Mouse (Mus musculus) c-Kit-positive CD71-positive TER-119-negative erythroid progenitor cells, embryonic 14.5 days (primary cell): ENCODE data around the gene Ctbp2.
"Not testable (repeated sequence)": the region's sequence is repeated elsewhere in the genome, so short reads cannot be mapped to it uniquely, and the experiment has no call there.

Source experiments
- DNase-seq: peaks from one replicate; pipeline ENCODE4 v3.0.0-alpha.2; 2013; ENCODE audit warnings: low read depth

Ctbp2 gene

DNA sequence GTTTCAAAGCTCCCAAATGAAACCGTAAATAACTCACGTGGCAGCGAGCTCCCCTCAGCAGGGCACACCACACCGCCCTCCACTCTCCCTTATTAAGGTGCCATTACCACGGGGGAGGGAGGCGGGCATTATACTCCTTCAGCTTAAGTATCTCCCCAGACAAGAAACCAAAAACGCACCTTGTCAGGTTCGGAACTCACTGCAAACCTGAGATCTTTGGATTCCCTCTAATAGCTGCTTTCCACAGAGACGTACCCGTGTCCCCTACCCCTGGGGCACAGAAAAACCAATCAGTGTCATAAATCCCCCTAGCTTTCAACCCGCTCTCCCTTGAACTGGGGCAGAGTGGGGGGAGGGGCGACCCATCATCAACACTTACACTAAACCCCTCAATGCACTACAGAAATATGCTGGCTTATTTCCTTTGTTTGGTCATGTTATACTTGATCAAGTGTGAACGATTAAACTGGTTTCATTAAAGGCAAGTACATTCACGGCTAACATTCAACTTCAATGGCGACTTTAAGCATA is 3.9 kb downstream of the Ctbp2 start:
- DNase-seq, result no peak

DNA sequence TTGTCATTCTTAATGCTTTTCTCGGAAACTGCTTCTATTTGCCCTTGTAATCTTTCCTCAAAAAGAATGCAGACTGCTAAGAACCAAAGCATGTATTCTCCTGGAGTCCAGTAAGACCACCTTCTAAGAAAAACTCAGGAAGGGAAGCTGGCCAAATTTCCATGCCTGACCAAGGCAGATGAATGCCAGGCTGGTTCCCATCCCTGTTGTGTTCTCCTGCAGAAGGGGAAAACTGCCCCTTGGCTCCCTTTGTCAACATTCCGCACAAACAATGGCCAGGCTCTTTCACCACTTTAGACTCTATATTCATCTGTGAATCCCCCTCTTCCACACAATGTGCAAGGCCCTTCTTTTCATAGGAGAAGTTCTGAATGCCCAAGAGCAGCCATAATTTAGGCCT is 6.3 kb downstream of the Ctbp2 start:
- DNase-seq, result no peak

GRCm38 (mm10) chr7:133116542-133116941 is 7.6 kb downstream of the Ctbp2 start:
- DNase-seq, result no peak

- DNase-seq, result no peak
Measured at GRCm38 (mm10) chr7:133115886-133116285, 8.3 kb downstream of the Ctbp2 start.

DNA sequence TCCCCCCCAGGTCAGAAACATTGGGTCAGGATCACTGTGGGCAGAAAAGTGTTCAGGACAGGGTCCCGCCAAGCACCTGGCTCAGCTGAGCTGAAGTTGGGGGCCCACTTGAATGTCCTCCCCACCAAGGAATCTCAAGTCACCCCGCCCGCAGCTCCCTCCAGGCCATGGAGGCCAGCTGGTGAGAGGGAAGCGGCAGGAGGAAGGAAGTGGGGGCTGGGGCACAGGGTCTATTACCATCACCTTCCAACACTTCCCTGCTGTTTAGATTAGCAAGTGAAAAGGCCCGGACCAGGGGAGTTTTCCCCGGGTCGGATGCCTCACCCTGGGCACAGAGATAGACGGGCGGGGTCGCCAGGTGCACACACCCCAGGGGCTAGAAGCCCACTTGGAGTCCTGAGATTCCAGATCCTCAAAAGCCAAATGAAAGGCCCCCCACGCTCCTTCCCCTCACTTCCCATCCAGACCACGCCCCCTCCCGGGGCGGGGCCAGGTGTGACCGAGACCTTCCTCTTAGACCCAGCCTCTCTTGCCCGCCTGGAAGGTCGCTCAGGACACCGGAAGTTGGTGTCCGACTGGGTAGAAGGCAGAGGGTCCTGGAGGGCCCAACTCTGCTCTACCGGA is 9.2 kb downstream of the Ctbp2 start:
- no peak for DNase-seq

DNA sequence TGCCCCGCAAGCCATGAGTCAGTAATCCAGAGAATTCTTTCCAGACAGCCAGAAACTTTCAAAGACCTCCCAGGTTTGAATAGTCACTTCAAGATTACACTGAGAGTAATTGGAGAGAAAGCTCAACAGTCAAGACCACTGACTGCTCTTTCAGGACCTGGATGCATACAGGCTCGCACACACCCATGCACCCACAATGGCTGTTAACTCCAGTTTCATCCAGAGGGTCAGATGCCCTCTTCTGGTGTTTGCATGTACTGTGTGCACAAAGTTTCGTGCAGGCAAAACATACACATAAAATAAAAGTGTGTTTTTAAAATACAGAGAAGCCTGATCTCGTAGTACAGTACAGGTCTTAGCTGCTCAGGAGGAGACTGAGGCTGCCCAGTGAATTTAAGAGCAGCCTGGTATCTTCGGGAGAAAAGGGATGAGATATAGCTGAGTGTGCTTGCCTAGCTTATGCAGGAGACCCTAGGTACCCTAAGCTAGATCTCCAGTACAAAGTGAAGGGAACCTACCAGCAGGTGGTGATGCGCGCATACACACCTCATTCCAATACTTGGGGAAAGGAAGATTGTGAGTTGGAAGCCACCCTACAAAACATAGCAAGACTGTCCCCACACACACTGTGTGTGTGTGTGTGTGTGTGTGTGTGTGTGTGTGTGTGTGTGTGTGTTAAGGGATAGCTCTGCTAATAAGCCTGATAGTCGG is 10.8 kb downstream of the Ctbp2 start:
- no peak for DNase-seq

DNA sequence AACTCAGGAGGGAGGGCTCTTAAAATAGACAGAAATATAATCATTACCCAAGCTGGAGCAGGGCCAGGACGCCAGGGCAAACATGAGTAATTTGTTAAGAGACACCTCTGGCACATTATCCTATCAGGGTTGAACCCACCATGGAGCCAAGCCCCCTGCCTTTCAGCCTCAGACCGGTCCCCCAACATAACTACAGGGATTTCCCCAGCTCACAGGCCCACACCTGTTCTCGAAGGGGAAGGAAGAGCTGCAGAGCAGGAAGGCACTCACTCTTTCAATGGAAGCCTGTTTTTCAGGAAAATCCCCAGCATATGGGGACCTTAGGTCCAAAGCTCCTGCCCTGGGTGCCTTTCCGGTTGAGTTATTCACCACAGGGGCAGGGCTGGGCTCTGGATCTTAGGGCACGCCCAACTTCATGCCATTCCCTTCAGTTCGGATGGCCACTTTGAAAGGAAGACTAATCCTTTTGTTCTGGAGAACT is 11.8 kb downstream of the Ctbp2 start:
- DNase-seq, result no peak

DNA sequence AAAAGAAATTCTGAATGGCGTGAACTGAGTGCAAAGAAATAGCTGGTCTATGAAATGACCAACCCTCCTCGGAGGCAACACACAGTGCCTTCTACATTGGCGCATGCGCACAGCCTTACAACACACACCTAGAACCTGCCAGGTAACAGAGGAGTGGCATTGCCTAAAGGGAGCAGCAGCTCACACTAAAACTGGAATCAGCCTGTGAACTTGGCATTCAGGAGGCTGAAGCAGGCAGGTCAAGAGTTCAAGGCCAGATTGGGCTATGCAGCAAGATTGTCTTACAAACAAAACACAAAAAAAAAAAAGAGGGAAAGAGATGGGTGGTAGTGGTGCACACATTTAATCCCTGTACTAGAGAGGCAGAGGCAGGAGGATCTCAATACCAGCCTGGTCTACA is 14.7 kb downstream of the Ctbp2 start:
- no peak for DNase-seq

DNA sequence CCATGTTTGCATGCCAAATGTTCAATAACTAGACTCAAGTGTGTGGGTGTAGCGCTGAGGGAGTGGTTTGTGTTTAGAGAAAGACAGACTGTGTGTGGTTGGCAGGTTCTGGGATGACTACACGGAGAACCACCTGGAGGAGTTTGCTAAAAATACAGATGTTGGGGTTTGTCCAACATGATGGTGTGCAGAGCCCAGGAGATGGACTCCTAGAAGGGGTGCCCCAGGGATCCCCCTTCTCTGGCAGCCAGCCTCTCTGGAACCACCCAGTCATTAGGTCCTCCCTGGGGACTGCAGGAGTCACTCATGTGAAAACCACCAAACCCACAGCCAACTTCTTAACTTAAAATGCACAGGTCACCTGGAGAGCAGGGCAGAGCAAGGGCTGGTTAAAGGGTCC is 15.5 kb downstream of the Ctbp2 start:
- no peak for DNase-seq

DNA sequence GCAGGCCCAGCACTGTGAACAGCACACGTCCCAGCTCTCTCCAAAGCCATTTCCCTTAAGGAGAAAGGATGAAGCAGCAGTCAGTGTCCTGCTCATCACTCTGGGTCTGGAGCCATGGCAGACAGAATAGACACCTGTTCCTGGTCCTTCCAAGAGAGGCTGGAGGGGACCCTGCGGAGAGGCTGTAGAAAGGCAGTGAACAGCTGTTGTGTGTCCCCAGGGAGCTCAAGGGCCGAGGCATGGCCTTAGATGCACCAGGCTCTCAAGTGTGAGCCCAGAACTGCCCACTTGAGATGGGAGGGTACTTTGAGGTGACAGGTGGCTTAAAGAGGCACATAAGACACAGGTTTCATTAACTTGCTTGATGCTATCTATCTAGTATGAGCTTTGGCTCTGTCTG is 21.6 kb downstream of the Ctbp2 start:
- no peak for DNase-seq

DNA sequence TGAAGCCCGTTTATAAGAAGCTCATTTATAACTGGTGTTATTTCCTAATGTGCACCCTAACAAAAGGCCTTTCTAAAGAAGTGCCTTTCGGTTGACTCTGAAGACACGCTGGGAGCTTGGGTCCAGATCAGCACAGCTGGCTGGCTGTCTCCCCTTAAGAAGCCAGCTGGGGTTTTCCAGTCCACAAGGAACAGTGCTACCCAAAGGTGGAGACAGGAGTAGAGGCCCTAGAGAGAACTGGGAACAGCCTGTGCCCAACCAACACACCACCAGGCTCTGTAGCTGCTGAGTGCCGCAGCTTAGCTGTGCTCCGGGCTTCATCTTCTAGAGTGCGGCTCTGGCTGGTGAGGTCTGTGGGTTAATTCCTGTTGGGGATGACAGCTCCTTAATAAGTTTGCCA is 23.1 kb downstream of the Ctbp2 start:
- DNase-seq, result no peak

GRCm38 (mm10) chr7:133100178-133100577 is 24.0 kb downstream of the Ctbp2 start:
- DNase-seq, result no peak

DNA sequence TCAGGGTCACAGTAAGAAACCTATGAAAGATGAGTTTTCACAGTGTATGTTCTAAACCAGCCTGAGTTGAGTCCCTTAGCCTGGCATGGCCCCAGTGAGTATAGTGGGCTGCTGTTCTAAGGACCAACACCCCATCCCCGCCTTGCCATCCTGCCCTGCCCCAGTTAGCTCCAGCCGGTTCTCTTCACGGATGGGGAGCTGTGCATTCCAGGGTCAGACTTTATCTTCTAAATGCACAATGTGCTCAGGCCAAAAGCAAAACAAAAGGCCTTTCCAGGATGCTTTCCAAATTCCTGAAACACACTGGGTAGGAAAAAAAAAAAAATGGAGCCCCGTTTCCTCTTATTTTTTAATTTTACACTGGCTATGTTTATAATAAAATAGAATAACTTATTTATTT is 24.9 kb downstream of the Ctbp2 start:
- DNase-seq, result no peak

DNA sequence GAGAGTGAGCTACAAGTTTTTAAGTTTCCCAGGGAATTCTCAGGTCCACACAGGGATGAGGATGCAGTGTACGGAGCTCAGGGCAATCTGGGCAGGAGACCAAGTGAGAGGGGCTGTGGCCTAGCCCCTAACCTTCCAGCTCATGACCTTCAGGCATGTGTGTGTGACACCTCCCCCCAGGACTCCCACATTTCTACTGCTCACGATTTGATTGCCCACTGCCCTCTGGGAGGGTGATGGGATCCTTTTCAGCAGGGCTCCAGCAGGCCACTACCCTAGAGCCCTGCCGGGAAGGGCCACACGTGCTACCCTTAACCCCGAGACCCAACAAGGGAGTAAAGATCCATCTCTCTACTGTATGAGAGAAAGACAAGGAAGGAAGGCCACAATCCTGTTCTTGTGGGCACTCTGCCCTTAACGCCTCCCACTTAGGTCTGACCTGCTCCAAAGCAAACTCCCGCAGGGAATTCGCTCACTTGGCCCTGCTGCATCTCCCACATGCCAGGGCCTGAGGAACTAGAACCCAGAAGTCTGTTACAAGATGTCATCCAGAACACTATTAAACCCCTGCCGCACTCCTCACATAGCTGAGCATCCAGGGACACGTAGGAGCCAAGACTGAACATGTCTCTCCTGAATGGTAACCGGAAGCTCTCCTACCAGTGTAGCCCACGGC is 25.9 kb downstream of the Ctbp2 start:
- no peak for DNase-seq

DNA sequence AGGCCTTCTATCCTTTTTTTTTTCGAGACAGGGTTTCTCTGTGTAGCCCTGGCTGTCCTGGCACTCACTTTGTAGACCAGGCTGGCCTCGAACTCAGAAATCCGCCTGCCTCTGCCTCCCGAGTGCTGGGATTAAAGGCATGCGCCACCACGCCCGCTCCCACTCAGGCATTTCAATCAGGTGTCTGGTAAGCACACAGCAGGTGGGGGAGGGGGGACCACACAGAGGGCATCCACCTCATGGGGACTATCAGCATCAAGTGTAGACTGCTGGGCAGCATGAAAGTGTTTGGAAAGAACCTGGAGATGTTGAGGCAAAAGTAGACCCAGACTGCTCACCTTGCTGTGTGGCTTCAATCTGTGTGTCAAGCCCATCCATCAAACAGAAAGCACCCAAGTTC is 28.5 kb downstream of the Ctbp2 start:
- DNase-seq, result not testable (repeated sequence)

DNA sequence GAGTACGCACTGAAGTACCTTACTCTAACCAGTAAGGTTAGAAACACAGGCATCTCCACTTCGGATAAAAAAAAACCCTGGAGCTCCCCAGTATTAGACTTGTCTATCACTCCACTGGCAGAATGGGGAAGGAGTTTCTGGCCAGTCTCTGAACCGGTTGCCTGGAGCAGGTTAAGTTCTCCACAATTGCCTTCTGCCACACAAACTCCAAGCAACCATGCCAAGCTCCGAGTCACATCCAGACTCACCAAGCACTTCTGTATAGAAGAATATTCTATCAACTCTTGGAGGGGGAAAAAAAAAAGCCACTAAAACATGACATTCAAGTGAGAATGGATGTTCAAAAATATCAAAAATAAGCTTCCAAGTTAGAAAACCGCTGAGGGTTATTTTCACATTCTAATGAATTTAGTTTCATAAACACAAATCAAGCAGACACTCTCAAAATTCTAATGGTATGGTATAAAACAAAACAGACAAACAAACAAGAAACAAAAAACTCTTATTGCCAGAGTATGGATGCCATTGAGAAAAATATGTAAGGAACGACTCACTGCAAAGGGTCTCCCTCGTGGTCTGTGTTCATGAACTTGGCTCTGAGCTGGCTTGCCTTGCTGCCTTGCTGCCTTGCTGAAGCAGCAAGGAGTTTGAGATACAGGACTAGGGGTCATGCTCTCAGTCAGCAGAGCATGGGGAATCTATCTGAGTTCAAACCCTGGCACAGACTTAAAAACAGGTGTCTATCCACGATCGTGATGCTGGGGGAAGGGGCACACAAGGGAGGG is 29.3 kb downstream of the Ctbp2 start:
- no peak for DNase-seq

DNA sequence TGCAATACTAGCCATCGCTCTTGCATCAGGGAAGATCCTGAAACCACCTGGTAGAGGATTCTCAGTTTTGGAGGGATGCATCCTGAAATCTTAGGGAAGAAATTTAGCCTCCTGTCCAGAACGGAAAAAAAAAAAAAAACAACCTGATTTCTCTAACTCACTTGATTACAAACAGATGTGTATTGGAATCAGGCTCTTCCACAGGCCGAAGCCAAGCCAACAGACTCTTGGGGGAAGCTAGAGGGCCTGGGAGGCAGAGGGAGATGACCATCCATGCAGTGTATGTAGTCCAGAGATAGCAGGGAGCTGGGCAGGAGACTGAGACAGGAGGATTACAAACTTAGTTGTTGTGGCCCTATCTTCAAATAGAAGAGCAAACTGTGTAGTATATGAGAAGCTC is 30.0 kb downstream of the Ctbp2 start:
- DNase-seq, result no peak

GRCm38 (mm10) chr7:133093731-133094130 is 30.4 kb downstream of the Ctbp2 start:
- no peak for DNase-seq

GRCm38 (mm10) chr7:133090641-133091040 is 33.5 kb downstream of the Ctbp2 start:
- no peak for DNase-seq

GRCm38 (mm10) chr7:133089621-133090260 is 34.4 kb downstream of the Ctbp2 start:
- DNase-seq, result no peak

DNA sequence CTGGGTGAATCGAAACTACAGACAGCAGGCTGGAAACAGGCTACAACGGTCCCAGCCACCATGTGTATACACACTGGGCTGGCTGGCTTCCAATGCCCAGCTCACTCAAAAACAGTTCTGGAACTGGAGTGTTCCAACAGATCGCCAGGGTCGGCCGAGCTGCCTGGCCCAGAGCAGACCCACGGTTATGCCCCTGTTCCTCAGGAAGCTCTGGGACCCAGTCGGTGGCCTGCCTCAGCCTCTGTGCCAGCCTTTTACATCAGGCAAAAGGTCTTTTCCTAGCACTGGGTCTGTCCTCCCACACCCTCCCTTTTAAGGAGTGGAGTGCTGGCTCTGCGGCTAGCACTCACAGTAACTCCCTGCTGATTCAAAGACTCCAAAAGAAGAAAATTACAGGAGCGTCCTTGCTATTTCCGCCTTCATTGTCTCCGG is 35.3 kb downstream of the Ctbp2 start:
- no peak for DNase-seq

DNA sequence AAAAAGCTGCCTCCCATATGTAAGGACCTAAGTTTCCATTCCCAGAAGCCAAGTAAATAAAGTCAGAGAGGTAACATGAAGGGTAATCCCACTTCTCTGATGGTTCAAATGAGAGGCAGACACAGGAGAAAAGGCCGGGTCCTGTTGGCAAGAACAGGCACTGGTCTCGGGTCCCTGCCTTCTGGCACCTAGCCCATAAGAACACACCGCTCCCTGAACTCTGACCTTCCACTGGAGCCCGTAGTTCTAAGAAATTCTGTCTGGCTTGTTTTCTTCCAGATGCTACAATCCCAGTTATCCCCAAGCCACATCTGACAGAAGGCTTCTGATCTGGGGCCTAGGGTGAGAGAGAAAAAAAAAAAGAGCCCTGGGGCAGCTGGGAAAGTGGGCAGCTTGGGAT is 35.7 kb downstream of the Ctbp2 start:
- DNase-seq, result no peak
